Mouse (Mus musculus) ES-Bruce4 (cell line): ENCODE results near the gene Ccdc174.
"Not testable (repeated sequence)": the region's sequence is repeated elsewhere in the genome, so short reads cannot be mapped to it uniquely, and the experiment has no call there.

ENCODE experiments used
- CTCF ChIP-seq: IDR thresholded peaks from one replicate; pipeline ENCODE4 v1.8.1; 2011; ENCODE audit warnings: low read depth, low read length
- EP300 ChIP-seq: IDR thresholded peaks from 2 replicates; pipeline ENCODE4 v1.6.1; 2011; ENCODE audit warnings: low read depth, low read length; ENCODE audit not compliant: insufficient read depth
- POLR2A ChIP-seq: IDR thresholded peaks from one replicate; pipeline ENCODE4 v1.8.1; 2011; ENCODE audit warnings: low read length; ENCODE audit not compliant: insufficient read depth

GRCm38 (mm10) chr6:91902509-91902908 lies 24.7 kb downstream of the Ccdc174 start, which contains the start of gene 4930590J08Rik:
- TF ChIP-seq CTCF, POLR2A, EP300: not testable (repeated sequence)
